Mouse (Mus musculus) adrenal gland, adult (tissue): ENCODE measurements around the gene Slc23a4.
A peak's percentile ranks its signal among the peaks of the same experiment; 100 is the strongest.

ENCODE experiments used
- DNase-seq, 2 experiments: peaks; one replicate each; pipeline ENCODE4 v3.0.0; 2022 to 2023; ENCODE audit warnings: low spot score in 1 of 2; ENCODE audit not compliant: inconsistent age in 2 of 2

Slc23a4 gene

DNA sequence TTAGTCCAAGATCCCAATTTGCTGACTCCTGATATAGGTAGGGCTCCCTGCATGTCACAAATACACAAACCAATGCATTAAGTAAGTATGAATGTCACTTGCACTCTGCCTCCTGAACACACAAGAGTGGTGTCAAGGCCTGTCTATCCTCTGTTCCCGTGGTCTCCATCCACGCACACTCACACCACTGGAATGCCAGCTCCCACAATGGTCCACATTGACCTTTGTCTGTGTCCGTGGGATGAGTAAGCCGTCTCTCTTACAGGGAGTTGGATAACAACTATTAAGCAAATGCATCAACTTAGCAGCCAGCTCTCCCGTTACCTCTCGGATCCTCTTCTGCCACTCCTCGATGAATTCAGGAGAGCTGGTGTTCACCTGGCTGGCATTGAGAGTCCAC is 29.1 kb downstream of the Slc23a4 start:
- peak; percentile 23 to 41 for DNase-seq

DNA sequence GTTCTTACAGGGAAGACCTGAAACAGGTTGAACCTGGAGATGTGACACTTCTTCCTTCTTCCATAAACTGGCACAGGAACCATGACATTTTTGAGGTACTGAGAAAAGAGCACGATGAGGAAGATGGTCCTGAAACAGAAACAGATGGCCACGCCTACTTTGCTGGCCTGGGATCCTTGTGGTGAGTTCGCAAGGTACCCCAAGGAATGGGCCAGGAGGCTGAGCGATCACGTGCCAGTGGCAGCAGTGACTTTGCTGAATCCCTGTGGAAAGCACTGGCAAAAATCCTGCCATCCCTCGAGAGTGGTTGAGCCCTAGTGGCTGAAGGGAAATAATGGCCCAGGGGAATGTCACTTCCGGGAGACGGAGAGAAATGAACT is 32.4 kb downstream of the Slc23a4 start:
- no peak for DNase-seq

DNA sequence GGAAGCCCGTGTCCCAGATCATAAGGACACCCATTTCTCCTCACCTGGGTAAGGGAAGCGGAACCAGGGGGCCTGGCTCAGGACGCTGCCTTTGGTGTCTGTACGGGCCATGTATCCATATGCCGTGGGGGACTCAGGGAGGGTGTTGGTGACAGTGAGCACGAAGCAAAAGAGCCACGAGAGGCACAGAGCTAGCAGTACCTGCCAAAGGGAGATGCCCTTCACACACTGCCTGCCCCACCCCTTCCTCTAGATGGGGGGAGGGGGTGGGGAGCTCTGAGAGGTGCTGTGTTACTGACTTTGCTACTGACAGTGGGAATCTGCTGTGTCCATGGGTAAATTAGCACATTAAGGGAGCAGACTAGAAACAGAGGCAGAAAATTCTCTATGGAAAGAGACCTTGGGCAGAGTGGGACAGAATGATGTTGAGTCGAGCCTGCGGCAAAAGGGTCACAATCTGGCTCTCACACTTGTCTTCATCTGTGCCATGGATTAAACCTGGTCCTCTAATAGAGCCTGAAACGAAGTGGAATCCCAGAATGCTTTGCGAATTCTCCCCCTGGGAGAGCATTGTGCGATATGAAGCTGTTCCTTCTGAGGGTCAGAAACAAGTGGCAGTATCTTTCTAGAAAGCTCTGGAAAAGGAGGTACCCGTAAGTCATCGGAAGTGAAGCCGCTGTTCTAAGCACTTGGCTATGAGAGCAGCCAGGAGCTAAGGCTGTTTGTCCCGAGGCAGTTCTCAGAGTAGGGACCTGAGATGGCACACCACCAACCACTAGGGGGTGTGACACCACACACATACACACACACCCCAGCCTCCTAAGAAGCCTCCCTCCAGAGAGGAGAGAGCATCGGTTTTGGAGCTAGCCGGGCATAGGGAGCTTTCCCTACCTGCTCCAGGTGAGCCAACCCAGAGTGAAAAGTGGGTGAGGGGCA is 33.0 kb downstream of the Slc23a4 start:
- DNase-seq: peak; percentile 15 to 59

DNA sequence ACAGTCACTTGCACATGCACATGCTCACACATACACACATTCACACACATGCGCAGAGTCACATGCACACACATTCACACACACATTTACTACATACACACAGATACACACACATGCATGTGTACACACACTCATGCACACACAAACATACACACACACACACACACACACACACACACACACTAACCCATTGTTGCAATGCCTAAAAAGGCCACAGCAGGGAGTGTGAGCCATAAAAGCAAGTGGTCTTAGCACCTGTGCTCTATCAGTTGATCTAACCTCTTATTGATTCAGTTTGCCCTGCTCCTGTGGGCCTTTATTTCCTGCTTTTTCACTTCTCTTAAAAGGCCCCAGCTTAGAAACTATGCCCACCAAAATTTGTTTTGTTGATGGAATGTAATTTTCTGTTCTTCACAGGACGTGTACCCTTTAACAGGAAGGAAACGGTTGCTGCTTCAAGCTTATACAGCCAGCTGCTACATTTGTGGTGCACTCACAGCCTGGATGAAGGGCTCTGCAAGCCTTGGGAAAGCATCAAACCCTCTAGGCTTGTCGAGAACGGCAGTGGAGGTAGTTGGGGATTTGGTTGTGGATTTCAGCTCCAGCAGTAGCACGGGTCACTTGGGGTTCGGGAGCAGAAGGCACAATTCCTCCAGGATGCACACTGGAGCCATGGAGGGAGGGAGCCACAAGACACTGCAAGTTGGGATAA is 36.1 kb downstream of the Slc23a4 start:
- no peak for DNase-seq

DNA sequence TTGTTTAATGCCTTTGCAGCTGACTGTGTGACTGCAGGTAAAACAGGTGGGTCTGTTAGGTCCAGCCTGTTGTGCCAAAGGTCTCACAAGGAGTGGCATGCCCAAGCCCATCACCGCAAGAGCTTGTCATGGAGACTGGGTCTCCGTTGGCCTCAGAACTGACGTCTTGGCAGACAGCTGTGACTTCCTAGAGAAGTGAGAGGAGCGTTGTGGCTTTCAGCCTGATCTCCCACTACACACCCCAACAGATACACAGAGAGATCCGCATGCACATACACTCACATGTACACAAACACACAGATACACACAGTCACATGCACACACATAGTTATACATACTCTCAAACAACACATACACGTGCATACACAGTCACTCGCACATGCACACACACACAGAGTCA is 36.7 kb downstream of the Slc23a4 start:
- no peak for DNase-seq

DNA sequence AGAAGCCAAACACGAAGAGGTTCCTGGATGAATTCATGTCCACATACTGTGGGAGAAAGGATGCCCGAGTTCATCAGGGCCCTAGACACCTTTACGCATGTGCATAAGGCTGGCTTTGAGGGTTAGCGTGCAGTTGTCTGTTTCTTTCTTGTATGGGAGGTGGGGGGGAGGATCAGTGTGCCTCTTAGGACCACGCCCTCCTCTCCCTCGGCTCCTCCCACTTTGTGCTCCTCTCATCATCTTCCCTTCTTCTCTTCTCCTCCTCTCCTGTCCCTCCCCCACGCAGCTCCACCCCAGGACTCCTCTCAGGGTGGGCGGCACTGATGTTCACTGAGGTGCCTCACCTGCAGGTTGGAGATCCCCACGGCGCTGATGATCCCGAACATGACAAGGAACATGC is 39.7 kb downstream of the Slc23a4 start:
- no peak for DNase-seq

DNA sequence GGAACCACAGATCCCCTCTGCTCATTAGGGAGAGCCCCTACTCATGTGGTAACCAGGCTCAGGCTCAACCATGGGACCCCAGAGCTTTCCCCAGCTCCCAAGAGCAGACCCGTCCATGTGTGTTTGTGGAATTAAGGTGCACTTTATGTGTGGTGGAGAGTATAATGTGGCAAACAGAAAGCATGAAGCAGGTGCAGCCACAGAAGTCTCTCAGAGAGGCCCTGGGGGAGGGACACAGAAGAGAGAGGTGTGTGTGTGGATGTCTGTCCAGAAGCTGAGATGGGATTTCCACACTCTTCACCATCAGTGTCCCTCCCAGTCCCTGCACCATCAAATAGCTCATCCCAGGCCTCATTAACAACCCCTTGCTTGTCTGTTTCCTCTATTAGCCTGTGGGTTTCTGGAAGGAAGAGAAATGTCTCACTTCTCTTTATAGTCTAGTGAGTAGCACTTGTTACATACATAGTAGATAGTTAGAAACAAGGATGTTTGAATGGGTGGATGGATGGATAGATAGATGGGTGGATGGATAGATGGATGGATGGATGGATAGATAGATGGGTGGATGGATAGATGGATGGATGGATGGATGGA is 41.6 kb downstream of the Slc23a4 start:
- DNase-seq: no peak

DNA sequence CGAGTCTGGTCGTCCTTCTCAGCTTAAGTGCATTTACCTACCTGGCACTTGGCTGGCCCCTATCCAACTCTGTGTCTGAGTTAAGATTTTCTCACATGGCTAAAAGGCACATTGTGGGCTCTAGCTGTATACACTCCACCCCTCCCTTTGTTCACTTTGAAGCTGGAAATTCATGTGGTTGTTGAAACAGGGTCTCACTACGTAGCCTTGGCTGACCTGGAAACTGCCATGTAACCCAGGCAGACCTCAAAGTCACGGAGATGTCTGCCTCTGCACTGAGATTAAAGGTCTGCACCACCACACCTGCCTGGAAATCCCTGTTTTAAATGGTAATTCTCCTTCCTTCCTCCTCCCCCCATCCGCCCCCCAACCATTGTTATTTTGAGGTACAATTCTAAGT is 44.7 kb downstream of the Slc23a4 start:
- DNase-seq: no peak

DNA sequence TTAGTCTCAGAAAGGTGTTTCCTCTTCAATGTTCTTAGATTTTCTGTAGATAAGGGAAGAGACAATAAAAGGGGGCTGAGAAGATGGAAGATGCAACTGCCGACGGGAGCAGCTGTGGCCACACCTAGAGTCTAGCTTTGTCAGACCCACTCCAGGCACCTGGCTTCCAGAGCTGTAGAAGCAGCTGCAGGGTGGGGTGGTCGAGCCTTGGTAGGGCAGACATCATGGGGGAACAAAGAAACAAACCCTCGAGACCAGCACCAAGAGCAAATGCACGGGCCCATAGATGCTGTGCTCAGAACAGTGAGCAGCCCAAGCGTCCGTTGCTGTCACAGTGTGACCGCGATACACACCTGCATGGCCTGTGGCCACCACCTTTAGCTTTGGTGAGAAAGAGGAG is 45.8 kb downstream of the Slc23a4 start:
- DNase-seq: no peak

DNA sequence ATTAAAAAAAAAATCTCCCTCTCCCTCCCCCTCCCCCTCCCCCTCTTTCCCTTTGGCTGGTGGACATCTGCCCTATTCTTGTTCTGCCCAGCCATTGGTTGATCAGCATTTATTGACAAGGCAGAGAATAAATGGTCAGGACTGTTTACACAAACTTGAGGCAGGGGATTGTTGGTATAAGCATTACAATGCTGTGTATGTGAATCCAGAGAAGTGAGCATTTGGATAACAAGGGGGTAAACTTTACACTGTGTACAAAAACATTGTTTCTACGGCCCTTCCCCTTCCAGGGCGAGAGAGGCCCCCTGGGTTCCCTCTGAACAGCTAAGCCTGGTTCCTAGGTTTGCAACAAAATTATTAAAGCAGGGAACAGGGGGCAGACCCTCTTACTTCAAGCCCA is 46.7 kb downstream of the Slc23a4 start:
- DNase-seq: no peak

DNA sequence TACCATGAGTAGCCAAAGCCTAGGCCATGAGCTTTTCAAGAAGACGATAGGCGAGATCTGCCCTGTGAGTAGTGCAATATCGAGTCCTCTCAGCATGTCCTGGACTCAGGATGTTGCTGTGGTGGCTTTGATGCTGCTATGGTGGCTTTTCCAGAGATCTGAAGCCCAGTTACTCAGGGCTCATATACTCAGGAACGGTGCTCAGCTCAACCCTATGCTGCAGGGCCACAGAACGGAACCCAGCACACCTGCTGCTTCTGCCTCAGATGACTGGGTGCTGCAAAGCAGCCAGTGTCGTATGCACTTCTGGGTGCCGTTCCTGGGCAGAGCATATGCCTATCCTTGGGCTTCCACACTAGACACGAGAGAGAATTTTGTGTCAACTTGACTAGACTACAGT is 48.8 kb downstream of the Slc23a4 start:
- DNase-seq: no peak

DNA sequence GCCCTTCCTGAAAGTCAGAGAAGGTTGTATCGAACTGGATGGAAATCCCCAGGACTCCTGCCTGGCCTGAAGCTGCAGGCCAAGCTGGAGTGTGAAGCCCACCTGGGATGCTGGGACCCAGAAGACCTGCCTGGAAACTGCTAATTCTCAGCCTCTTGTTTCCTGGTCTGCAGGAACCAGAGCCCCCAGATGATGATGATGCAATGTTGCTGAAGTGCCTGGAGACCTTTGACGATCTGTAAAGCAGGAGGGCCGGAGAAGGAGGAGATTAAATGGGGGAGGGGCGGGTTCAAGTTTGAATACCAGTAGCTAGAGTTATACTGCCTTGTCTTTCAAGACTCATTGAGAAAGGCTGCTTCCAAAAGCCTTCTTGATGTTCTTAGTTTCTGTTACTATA is 49.3 kb downstream of the Slc23a4 start:
- DNase-seq: no peak

DNA sequence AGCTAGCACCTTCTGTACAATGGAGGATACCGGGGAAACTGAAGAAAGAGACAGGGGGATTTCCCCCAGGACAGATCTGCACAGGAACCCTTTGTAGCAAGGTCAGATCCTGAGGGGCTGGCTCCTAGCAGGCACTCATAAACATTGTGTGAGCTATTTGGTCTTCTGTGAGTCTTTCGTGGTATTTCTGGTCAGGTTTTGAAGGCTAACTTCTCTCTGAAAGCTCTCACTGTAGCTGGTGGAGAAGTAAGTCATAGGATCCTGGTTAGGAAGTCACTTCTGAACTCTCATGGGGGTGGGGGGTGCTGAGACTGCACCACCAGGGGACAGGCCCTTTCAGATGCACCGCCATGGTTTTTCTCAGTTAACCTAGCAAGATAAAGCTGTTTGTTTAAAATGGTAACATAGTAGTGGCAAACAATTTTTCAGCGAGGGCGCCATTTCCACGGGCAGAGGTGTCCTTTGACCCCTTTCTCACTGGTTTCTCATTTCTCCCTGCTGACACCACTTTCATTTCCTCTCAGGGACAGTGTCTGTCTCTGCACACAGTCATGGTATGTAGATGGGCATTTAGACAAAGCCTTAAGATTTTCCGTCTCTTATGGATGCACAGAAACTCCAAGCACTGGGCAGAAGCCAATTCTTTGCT is 49.8 kb downstream of the Slc23a4 start:
- DNase-seq: no peak

DNA sequence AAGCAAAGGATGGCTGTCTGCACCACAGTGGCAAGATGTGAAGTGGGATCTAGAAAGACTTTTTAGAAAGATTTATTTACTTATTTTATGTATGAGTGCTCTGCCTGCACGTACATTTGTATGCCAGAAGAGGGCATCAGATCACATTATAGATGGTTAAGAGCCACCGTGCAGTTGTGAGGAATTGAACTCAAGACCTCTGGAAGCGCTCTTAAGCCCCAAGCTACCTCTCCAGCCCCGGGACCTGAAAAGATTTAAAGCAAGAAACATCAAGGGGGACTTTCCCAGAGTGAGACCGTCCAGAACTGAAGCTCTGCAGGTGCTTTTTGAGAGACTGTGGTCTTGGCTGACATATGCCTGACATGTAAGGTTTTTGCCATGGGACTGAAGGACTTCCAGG is 51.5 kb downstream of the Slc23a4 start:
- no peak for DNase-seq

DNA sequence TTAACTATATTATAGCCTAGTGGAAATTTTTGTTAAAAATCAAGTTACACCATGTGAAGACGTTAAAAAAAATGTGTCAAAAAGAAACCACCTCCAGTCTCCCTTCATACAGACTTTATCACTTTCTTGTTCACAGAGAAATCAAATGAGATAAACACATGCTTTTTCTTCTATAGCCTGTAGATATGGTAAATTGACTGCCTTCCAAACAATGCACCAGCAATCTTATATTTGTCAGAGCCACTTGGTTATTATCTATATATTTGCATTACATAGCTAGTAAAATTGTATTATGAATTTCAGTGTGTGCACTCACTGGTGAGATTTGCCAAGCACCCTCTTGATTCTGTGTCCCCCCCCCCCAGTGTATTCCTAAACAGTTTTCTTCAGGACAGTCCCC is 55.6 kb downstream of the Slc23a4 start:
- DNase-seq: no peak

DNA sequence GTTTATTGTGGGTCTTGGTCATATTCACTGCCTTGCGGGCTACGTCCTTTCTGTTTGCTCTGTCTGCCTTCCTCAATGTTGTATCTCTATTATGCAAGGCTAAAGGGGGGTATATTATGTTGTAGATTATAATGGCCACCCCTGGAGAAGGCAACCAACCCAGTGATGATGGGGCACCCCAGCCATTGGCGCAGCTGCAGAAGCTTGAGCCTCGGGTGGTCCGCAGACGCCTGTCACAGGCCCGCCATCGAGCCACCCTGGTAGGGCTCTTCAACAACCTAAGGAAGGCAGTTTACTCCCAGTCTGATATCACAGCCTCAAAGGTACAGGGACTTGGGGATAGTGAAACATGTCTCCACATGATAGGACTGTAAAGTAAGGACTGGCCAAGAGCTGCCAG is 60.6 kb downstream of the Slc23a4 start:
- no peak for DNase-seq

DNA sequence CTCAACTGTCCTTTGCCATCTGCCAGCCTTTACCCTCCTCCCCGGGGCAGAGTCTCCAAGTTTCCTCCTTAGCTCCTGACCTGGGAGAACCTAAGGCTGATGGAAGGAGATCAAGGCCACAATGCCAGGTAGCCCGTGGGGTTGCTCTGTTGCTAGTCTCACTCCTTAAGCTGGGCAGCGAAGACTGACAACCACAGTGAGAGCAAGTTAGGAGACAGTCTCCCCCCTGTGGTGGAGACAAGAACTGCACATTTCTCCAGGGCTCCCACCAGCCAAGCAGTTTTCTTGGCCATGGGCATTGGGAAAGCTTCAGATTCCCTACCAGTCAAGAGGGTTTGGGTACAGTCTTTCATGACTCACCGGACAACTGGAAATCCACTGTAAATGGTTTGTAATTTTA is 61.0 kb downstream of the Slc23a4 start:
- DNase-seq: peak; percentile 58 to 90

DNA sequence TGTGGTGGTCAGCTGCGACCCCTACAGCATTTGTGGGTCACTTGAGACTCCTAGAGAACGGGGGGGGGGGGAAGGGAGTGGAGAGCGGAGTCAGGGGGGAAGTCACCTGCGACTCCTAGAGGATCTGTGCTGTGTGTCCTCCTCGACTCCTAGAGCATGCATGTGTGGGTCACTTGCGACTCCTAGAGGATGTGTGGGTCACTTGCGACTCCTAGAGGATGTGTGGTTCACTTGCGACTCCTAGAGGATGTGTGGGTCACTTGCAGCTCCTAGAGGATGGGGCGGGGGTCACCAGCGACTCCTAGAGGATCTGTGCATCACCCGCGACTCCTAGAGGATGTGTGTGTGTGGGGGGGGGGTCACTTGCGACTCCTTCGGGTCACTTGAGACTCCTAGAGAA is 66.3 kb downstream of the Slc23a4 start:
- DNase-seq: peak; percentile 29 to 67

DNA sequence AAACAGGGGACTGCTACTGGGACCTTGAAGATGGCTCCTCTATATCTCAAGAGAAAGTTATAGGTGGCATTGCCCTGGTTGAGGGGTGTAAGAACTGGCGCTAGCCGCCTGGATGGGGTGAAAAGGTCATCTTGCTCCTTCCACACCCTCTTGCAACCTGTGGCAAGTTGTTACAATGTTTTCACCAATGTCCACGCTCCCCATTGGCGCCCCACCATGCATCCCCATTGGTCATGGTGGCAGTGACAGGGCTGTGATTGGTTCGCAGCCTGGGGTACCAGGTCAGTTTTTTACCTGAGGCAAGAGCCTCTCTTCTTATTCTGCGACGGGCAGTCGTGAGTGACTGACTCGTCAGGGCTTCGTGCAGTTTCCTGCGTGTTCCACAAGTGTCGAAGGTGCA is 67.6 kb downstream of the Slc23a4 start:
- no peak for DNase-seq

DNA sequence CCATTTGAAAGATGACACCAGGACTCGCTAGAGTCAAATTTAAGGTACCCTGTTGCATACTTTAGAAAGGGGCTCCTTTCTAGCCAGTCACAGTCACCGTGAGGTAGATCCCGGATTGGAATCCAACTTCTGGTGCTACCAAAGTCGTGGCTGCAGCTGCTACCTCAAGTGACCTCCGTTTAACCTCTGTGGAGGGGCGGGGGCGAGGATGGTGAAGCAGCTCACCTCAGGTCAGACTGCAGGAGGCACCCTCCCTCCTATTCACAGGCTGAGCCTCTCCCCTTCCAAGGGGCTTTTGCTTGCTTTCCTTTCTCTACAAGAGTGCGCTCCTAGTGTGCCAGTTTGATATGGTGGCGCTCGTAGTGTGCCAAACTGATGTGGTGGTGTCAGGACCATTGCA is 68.2 kb downstream of the Slc23a4 start, which contains the start of gene Stra8:
Gene Stra8 (plus strand): TSS at position 208 of the 400 bp plus-strand sequence.
- no peak for DNase-seq

DNA sequence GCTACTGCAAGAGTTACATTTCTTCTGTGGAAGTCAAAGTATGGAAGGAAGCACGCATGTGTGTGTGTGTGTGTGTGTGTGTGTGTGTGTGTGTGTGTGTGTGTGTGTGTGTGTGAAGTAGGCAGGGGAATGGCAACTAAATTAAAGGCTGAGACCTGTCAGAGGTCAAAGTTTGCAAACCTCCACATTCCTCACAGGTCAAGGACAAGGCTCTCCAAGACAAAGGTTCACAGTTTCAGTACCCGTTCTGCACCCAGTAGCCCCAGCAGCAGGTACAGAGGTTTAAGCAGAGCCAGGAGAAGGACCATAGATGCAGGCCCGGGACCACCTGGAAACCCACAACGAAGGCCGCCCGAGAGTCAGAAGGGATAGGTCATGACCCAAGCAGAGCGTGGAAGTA is 69.1 kb downstream of the Slc23a4 start:
- DNase-seq: no peak

DNA sequence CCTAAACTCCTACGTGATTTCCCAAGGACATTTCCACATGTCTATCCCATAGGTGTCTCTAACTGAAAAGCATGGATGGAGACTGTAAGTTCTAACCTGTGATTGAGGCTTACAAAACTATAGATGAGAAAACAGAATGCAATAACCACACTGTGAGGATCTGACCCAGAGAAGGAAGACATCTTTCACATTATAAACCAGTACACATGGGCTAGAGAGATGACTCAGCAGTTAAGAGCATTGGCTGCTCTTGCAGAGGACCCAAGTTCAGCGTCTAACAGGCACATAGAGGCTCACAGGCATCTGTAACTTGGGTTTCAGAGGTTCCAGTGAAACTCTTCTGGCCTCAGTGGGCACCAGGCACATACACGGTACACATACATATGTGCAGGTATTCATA is 73.7 kb downstream of the Slc23a4 start:
- no peak for DNase-seq
